Mouse (Mus musculus) stomach, postnatal 0 days (tissue): ENCODE results near the gene Apc2.

Source experiments
- CTCF ChIP-seq: IDR thresholded peaks from 2 replicates; pipeline ENCODE4 v1.5.1; 2016; ENCODE audit warnings: antibody characterized with exemption, low read depth, mild to moderate bottlenecking, moderate library complexity
- EP300 ChIP-seq: optimal IDR thresholded peaks from 2 replicates; pipeline ENCODE3; 2016; ENCODE audit warnings: antibody characterized with exemption

DNA sequence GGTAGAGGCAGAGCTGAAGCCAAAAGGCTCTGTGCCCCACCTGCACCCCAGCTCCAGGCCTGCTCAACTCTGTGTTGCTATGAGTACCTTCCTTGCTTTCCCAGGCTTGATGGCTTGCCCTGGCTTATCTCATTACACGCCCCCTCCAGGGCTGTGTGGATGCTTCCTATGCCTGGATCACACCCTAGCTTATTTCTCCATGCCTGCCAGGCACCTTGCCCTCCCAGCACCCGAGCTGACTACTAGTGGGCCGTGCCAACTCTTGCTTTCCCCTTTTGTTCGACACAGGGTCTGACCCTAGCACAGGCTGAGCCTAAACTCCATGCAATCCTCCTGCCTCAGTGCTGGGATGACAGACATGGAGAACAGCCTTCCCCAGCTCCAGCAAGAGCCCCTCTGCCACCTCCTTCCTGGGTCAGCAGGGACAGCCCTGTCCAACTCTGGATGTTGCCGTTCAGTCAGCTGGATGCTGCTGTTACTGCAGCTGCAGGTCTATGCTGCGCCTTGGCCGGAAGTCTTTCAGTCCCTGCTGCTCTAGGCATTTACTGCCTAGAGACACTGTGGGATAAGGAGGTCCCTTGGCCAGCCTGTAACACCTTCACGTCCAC is 1.9 kb downstream of the Apc2 start:
- TF ChIP-seq EP300: no peak
- no peak for TF ChIP-seq CTCF
